Mouse (Mus musculus) hindbrain, postnatal 0 days (tissue): Measurements from ENCODE around the gene Camk1g. TPM values are rescaled to one million over a fixed set of nuclear protein-coding genes. Genes with fewer than 3 reads are reported as not detected.

Experiments
- ATAC-seq: fragments of 200-750 bp; cut with Nextera tagmentation; 2 replicates; pipeline ENCODE4 v1.8.0; 2017; ENCODE audit warnings: mild to moderate bottlenecking, moderate TSS enrichment, moderate library complexity
- DNase-seq: peaks from one replicate; pipeline ENCODE4 v3.0.0-alpha.2; 2015; ENCODE audit warnings: low spot score
- H3K27ac ChIP-seq: fragments of 300-500 bp; sonication (generic); 2 replicates; pipeline ENCODE4 v1.5.1; 2014; ENCODE audit warnings: mild to moderate bottlenecking
- H3K27me3 ChIP-seq: fragments of 300-500 bp; sonication (generic); 2 replicates; pipeline ENCODE4 v1.6.1; 2014; ENCODE audit warnings: low read length, mixed read lengths; ENCODE audit not compliant: insufficient read depth
- H3K36me3 ChIP-seq: fragments of 300-500 bp; sonication (generic); 2 replicates; pipeline ENCODE4 v1.6.1; 2014; ENCODE audit warnings: low read length, mixed read lengths; ENCODE audit not compliant: insufficient read depth
- H3K4me1 ChIP-seq: fragments of 300-500 bp; sonication (generic); 2 replicates; pipeline ENCODE4 v1.6.1; 2014; ENCODE audit warnings: antibody characterized with exemption, low read length, mixed read lengths; ENCODE audit not compliant: insufficient read depth
- H3K4me2 ChIP-seq: fragments of 300-500 bp; sonication (generic); 2 replicates; pipeline ENCODE4 v1.6.1; 2014; ENCODE audit warnings: low read depth, mild to moderate bottlenecking, low read length, moderate library complexity, mixed read lengths
- H3K4me3 ChIP-seq: fragments of 300-500 bp; sonication (generic); 2 replicates; pipeline ENCODE4 v1.5.1; 2014; ENCODE audit warnings: low read length
- H3K9ac ChIP-seq: fragments of 300-500 bp; sonication (generic); replicated peaks from 2 replicates; pipeline ENCODE4 v1.6.1; 2014; ENCODE audit warnings: mild to moderate bottlenecking, low read length, moderate library complexity, mixed read lengths
- H3K9me3 ChIP-seq: fragments of 300-500 bp; sonication (generic); 2 replicates; pipeline ENCODE4 v1.6.1; 2016; ENCODE audit warnings: low read length, mixed read lengths
- CTCF ChIP-seq: IDR thresholded peaks from 2 replicates; pipeline ENCODE4 v1.5.1; 2016; ENCODE audit warnings: antibody characterized with exemption, control low read depth, low read depth
- WGBS: fragments of 180-500 bp; shearing (Covaris S2); extraction: QIAGEN DNeasy Blood & Tissue Kit; methylation state at CpG from one replicate; pipeline ENCODE4 v1.1.7; 2014; 5-methylcytosine and 5-hydroxymethylcytosine counted together
- polyA plus RNA-seq: library from polyadenylated mRNA; unstranded; fragments of >200 nt; fragmentation: Nextera tagmentation; extraction: Ambion mirVana; gene quantifications from 2 replicates; pipeline ENCODE4 v1.2.1, GENCODE M21; 2015
- total RNA-seq: library from RNA; depleted of rRNA; stranded (reverse); fragments of >200 nt; gene quantifications from 2 replicates; pipeline ENCODE4 v1.2.3, GENCODE M21; 2014

Gene Camk1g
- total and polyA plus RNA-seq, 2 experiments from 2014 or later = 32.9 to 35.1 TPM

DNA sequence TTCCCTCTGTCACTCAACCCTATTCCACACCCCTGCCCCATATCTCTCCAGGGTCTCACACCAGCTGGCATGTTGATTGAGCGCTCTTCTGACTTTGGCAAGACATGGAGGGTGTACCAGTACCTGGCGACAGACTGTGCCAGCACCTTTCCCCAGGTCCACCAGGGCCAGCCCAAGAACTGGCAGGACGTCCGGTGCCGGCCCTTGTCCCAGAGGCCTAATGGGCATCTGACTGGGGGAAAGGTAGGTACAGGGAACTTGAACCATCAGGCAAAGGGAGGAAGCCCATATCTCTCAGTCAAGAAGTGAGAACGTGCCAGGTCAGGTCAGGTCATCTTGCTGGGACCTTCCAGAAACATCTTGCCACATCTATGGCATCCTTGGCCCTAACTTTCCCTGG lies 46.4 kb downstream of the Camk1g start:
- Histone ChIP-seq H3K36me3 (no peaks in the 10 kb centered on the region), H3K4me2 (no peak overlapping the region), H3K27me3 (no peaks in the 10 kb centered on the region), H3K9ac (no peak overlapping the region), H3K27ac (no peak overlapping the region), H3K9me3 (no peaks in the 10 kb centered on the region), H3K4me3 (no peak overlapping the region), H3K4me1 (no peaks in the 10 kb centered on the region)
- no peak for TF ChIP-seq CTCF
- no peak for ATAC-seq
- DNase-seq = no peak
- WGBS = 93% methylated on average over 6 of the region's 6 CpGs

GRCm38 (mm10) chr1:193320398-193320797 lies 49.7 kb downstream of the Camk1g start:
- peaks cover 10% of the 10 kb centered on the region for H3K4me1 ChIP-seq
- TF ChIP-seq CTCF = no peak
- ATAC-seq = no peak
- no peak overlapping the region for H3K4me2 ChIP-seq
- no peaks in the 10 kb centered on the region for H3K9me3 ChIP-seq
- no peaks in the 10 kb centered on the region for H3K36me3 ChIP-seq
- H3K9ac ChIP-seq = no peak overlapping the region
- H3K27ac ChIP-seq = no peak overlapping the region
- WGBS = 86% methylated on average over 8 of the region's 8 CpGs
- no peak overlapping the region for H3K4me3 ChIP-seq
- DNase-seq = no peak
- H3K27me3 ChIP-seq = no peaks in the 10 kb centered on the region

- Histone ChIP-seq H3K4me2 (no peak overlapping the region), H3K4me3 (no peak overlapping the region), H3K4me1 (peaks cover 10% of the 10 kb centered on the region), H3K9ac (no peak overlapping the region), H3K9me3 (no peaks in the 10 kb centered on the region), H3K27ac (no peak overlapping the region), H3K27me3 (no peaks in the 10 kb centered on the region), H3K36me3 (no peaks in the 10 kb centered on the region)
- ATAC-seq (no peak), DNase-seq (no peak)
- TF ChIP-seq CTCF = no peak
- 50% methylated on average over 3 of the region's 3 CpGs for WGBS
Measured at GRCm38 (mm10) chr1:193319721-193320120, 50.4 kb downstream of the Camk1g start.

GRCm38 (mm10) chr1:193317159-193317559 lies 52.9 kb downstream of the Camk1g start:
- TF ChIP-seq CTCF = no peak
- peak overlapping the region; percentile 46; the same call in 1 of the 2 replicates for H3K27ac ChIP-seq
- ATAC-seq (peak; percentile 93), DNase-seq (peak; percentile 78)
- H3K27me3 ChIP-seq = no peaks in the 10 kb centered on the region
- no peak overlapping the region for H3K9ac ChIP-seq
- H3K4me1 ChIP-seq = peaks cover 10% of the 10 kb centered on the region
- no peak overlapping the region for H3K4me2 ChIP-seq
- H3K9me3 ChIP-seq = no peaks in the 10 kb centered on the region
- no peaks in the 10 kb centered on the region for H3K36me3 ChIP-seq
- H3K4me3 ChIP-seq = no peak overlapping the region
- WGBS = 14% methylated on average over 6 of the region's 6 CpGs

DNA sequence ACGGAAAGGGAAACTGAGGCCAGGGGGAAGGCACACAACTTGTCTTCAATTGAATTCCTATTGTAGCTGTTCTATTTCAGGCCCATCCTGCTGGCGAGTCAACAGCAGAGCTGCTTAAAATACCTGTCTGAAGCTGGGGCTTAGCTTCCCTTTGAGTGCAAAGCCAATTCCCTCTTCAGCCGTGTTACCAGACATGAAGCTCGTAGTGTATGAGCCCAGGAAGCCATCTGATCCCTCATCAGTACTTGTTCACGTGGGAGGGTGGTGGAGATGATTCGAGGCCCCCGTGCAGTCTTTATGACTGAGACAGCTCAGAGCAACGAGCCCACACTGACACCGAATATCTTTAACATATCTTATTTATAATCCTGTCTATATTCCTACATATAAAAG lies 53.7 kb downstream of the Camk1g start:
- no peak overlapping the region for H3K4me3 ChIP-seq
- 60% methylated on average over 9 of the region's 9 CpGs for WGBS
- no peak overlapping the region for H3K4me2 ChIP-seq
- ATAC-seq (no peak), DNase-seq (no peak)
- H3K27ac ChIP-seq = peak overlapping the region; percentile 66; the same call in 1 of the 2 replicates
- no peaks in the 10 kb centered on the region for H3K27me3 ChIP-seq
- H3K9ac ChIP-seq = no peak overlapping the region
- H3K9me3 ChIP-seq = no peaks in the 10 kb centered on the region
- H3K36me3 ChIP-seq = no peaks in the 10 kb centered on the region
- no peak for TF ChIP-seq CTCF
- H3K4me1 ChIP-seq = peaks cover 10% of the 10 kb centered on the region

GRCm38 (mm10) chr1:193315705-193316357 lies 54.3 kb downstream of the Camk1g start:
- peaks cover 10% of the 10 kb centered on the region for H3K4me1 ChIP-seq
- H3K4me3 ChIP-seq = no peak overlapping the region
- DNase-seq = peak; percentile 66
- no peaks in the 10 kb centered on the region for H3K27me3 ChIP-seq
- 47% methylated on average over 5 of the region's 5 CpGs for WGBS
- H3K36me3 ChIP-seq = no peaks in the 10 kb centered on the region
- peak overlapping the region; percentile 66 for H3K27ac ChIP-seq
- ATAC-seq = 0 out of 2 replicates have a peak, but pooled peaks have one; percentile 48
- H3K4me2 ChIP-seq = no peak overlapping the region
- no peaks in the 10 kb centered on the region for H3K9me3 ChIP-seq
- H3K9ac ChIP-seq = no peak overlapping the region
- no peak for TF ChIP-seq CTCF

DNA sequence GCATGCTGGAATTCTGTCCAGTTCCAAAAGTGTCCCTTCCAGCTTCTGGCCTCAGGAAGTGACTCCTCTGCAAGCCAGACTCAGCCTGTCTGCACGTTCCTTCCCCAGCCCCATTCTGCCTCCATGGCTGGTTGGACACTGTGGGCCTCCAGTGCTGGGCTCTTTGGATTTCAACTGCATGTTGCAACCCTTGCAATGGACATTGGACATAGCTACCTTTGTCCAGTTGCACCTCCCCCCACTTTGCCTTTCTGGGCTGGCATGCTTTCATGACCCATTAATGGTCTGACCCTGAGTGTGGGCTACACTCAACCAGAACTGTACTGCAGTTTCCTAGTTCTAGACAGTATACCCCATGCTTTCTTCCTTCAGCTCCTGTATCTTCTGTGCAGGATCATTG lies 58.5 kb downstream of the Camk1g start:
- WGBS = 80% methylated on average over 1 of the region's 1 CpGs
- H3K4me1 ChIP-seq = peaks cover 10% of the 10 kb centered on the region
- H3K9me3 ChIP-seq = no peaks in the 10 kb centered on the region
- no peak for TF ChIP-seq CTCF
- DNase-seq (no peak), ATAC-seq (no peak)
- no peak overlapping the region for H3K9ac ChIP-seq
- no peaks in the 10 kb centered on the region for H3K27me3 ChIP-seq
- no peak overlapping the region for H3K4me2 ChIP-seq
- no peaks in the 10 kb centered on the region for H3K36me3 ChIP-seq
- H3K27ac ChIP-seq = no peak overlapping the region
- H3K4me3 ChIP-seq = no peak overlapping the region
